Mouse (Mus musculus): ENCODE measurements at regions not wholly inside any gene's neighbourhood (a gene's known extent, or its start where the extent isn't known, plus 50 kb on each side); places are given as distances from the start of the nearest gene placed in this dataset.

DNA sequence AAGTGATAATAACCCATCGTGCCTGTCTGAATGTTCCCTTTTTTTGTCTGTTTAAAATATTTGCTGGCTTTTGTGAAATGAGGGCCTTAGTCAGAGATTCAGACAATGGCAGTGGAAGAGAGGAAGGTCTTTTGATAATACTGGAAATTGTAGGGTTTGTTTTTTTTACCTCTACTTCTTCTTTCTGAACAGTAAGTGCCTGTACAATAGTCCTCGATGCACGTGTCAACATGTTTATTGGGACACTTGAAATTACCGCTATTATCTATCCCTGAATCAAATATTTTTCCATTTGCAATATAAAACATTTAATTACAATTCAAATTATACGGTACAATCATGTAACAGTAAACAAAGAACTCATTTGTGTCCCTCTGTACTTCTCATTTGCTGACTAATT is 733.5 kb downstream of the Fam19a2 start:
- intact Hi-C loops (cut with DNase I; ENCODE audit: low total_unique reads) = no loop called here
- DNase-seq = no peak

DNA sequence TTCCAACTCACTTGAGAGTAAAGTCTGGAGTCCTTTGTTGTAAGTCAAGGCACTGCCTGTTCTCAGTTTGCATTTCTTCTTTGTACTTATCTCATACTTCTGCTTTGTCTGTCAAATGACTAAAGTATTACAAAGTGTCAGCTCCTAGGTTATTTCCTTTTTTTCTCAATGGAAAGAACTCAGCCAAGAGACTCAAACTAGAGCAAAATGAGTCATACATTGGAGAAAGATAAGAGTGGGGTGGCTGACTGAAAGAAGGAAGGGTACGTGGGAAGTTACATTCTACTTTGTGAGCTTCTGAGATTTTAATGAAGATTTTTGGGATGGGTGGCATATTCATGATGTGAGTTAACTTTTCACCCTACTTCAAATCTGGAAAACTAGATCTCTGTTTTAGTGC is 735.2 kb downstream of the Fam19a2 start:
- no peak for DNase-seq
- intact Hi-C loops (cut with DNase I; ENCODE audit: low total_unique reads) = no loop called here

DNA sequence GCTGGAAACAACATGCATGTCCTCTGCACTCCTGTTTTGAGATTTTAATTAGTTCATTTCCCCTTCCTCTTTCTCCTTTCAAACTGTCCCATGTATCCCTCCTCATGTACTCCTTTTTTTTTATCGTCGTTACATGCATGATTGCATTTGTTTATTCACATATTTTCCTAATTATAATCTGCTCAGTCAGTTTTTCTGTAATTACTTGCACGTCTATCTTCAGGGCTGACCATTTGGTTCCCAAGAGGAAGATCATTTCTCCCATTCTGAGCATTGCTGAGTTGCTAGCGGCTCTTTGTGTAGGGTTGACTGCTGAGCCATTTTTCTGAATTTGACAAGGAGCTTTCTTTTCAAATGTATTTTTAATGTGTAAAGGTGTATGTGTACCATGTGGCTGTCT is 781.2 kb downstream of the Fam19a2 start:
- intact Hi-C loops (cut with DNase I; ENCODE audit: low total_unique reads) = no loop called here
- no peak for DNase-seq

DNA sequence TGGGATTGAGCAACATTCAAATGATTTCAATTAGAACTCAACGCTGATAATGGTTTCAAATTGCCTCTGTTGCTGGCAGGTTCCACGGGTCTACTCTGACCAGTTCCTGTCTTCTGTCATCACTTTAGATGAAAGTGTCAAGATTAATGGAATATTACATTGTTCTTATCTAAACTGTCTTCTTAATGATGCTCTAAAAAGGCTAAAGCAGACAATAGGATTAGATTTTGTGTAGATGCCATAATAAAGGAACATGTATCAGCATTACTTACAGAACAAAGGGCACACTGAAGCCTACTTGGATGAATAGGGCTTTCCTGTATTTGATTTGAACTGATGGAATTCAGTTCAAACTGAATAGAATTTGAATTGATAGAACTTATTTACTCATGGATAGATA is 782.0 kb downstream of the Fam19a2 start:
- intact Hi-C loops (cut with DNase I; ENCODE audit: low total_unique reads) = no loop called here

GRCm38 (mm10) chr10:124082756-124083155 is 819.0 kb downstream of the Fam19a2 start:
- intact Hi-C loops (cut with DNase I; ENCODE audit: low total_unique reads) = no loop called here
- DNase-seq = no peak

More for the DNA sequence above, 782.0 kb downstream of the Fam19a2 start:
- no peak for DNase-seq

DNA sequence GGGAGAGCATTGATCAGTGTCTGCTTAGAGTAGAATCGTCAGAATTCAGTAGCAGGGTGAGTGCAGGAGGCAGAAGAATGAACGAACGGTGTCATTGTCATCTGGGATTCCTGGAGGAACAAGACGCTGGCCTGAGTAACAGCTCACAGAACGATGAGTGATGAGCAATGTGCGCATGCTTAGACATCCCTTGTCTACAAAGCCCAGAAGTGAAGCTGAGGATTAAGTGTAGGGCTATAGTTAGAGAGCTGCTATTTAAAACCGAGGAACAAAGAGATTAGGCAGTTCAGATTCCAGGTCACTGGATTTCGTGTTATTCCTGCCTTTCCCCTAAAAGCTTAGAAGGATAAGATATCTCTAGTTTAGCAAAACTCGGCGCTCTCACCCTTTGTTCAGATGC is 826.8 kb downstream of the Fam19a2 start:
- intact Hi-C loops (cut with DNase I; ENCODE audit: low total_unique reads) = no loop called here

DNA sequence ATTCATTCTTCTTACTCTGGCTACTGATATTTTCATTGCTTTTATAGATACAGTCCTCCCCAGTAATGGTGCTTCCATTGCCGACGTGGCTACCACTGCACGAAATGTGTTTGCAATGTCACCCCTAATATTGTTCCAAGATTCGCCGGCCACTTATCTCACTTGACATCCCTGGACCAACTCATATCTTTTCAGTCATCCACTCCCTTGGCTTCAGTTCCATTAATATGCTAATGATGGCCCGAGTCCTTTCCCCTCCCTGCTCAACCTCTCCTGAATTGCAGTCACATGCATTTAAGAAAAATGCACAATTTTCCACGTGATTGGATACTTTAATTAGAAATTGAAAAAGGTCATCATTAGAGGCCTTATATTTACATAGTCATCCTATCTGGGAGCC is 827.6 kb downstream of the Fam19a2 start:
- intact Hi-C loops (cut with DNase I; ENCODE audit: low total_unique reads) = no loop called here

More for the DNA sequence above, 826.8 kb downstream of the Fam19a2 start:
- no peak for DNase-seq

DNA sequence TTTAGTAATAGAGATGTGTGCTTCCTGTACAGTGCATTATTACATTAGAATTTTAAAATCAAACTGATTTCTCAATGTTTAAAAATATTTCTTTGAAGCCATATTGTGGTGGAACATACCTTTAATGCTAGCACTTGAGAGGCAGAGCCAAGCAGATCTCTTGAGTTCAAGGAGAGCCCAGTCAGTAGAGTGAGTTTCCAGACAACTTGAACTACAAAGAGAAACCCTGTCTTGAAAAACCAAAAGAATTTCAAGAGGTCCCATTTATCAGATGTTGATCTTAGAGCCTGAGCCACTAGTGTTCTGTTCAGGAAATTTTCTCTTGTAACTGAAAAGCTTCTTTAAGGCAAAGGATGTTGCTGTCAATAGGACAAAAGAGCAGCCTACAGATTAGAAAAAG is 855.8 kb downstream of the Fam19a2 start:
- intact Hi-C loops (cut with DNase I; ENCODE audit: low total_unique reads) = no loop called here

More for the DNA sequence above, 827.6 kb downstream of the Fam19a2 start:
- no peak for DNase-seq

GRCm38 (mm10) chr10:124138456-124138855 is 874.7 kb downstream of the Fam19a2 start:
- intact Hi-C loops (cut with DNase I; ENCODE audit: low total_unique reads) = no loop called here
- no peak for DNase-seq

More for the DNA sequence above, 855.8 kb downstream of the Fam19a2 start:
- no peak for DNase-seq

DNA sequence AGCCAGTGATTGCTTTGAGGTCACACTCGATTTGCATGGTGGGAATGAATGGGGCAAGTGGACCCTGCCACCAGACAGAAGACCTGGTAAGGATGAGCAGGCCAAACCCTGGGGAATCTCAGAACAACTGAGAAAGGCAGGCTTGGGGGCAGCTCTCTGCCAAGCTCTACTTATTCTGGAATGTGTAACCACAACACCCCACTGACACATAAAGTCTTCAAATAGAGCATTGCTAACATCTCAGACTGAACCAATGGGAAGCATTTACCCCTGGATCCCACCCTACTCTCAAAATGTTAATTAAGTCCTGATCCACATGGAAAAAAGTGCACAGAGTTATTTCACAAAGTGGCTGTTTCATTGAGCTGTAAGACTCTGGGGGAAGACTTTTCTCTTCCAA is 878.5 kb downstream of the Fam19a2 start:
- no peak for DNase-seq
- intact Hi-C loops (cut with DNase I; ENCODE audit: low total_unique reads) = no loop called here

GRCm38 (mm10) chr10:124146751-124147469 is 883.1 kb downstream of the Fam19a2 start:
- no peak for DNase-seq
- intact Hi-C loops (cut with DNase I; ENCODE audit: low total_unique reads) = no loop called here

GRCm38 (mm10) chr10:124163441-124163840 is 899.6 kb downstream of the Fam19a2 start:
- no peak for DNase-seq
- intact Hi-C loops (cut with DNase I; ENCODE audit: low total_unique reads) = no loop called here

GRCm38 (mm10) chr10:124175598-124175997 is 911.8 kb downstream of the Fam19a2 start:
- no peak for DNase-seq
- intact Hi-C loops (cut with DNase I; ENCODE audit: low total_unique reads) = no loop called here

- intact Hi-C loops (cut with DNase I; ENCODE audit: low total_unique reads) = no loop called here
- no peak for DNase-seq
These were observed 944.5 kb downstream of the Fam19a2 start for GRCm38 (mm10) chr10:124208317-124208716.

DNA sequence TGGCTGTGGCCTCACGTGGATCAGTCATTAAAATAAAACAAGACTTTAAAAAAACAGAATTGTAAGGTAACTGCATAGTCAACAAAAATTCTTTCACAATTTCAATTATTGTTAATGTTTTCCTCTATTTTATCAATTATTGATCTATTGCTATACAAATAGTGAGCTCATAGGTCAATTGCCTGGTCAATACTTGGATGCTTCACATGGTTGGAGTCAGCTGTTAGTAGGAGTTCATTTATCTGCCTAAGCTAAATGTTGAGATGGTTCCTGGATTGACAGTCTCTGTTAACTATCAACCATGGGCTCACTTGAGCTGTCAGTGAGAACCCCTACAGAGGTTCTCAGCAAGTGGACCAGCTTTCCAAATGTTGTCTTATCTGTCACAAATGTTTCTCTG is 955.7 kb downstream of the Fam19a2 start:
- DNase-seq = no peak
- intact Hi-C loops (cut with DNase I; ENCODE audit: low total_unique reads) = no loop called here

- intact Hi-C loops (cut with DNase I; ENCODE audit: low total_unique reads) = no loop called here
- DNase-seq = no peak
These were observed 958.3 kb downstream of the Fam19a2 start for GRCm38 (mm10) chr10:124222068-124222467.

- no peak for DNase-seq
- intact Hi-C loops (cut with DNase I; ENCODE audit: low total_unique reads) = no loop called here
These were observed 963.3 kb downstream of the Fam19a2 start for GRCm38 (mm10) chr10:124227061-124227460.

DNA sequence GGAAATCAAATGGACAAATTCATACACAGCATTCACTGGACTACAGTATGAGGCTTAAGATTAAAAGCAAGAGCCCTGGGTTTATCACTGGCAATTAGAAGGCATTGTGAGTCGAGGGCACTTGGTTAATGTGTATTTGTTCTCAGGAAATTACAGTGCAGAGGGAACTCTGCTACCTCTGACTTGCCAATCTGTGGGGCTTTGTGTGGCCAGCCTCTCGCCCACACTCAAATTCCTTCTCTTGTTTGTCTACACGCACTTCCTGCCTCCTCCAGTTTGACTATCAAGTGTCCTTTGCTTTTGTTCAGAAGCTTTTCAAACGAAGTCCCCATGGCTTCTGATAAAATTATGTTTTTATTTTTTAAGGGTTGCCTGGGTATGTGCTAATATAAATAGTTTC is 985.6 kb downstream of the Fam19a2 start:
- intact Hi-C loops (cut with DNase I; ENCODE audit: low total_unique reads) = no loop called here
- DNase-seq = no peak

DNA sequence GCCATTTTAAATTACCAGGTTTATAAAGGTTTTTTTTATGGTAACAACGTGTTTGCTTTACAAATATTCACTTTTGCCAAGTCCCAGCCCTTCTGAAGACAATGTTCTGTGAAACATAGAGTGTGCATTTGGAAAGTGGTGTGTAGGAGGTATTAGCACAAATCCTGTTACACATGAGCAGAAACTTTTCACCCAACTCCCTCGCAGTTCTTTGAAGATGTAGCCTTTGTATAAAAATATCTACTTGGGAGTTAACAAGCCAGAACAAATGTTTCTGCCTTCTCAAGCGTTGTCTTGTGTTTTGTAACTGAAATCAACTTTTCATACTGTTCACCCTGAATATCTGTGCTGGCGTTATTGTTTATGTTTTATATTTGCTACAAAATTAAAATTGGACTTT is 986.2 kb downstream of the Fam19a2 start:
- DNase-seq = no peak
- intact Hi-C loops (cut with DNase I; ENCODE audit: low total_unique reads) = no loop called here

DNA sequence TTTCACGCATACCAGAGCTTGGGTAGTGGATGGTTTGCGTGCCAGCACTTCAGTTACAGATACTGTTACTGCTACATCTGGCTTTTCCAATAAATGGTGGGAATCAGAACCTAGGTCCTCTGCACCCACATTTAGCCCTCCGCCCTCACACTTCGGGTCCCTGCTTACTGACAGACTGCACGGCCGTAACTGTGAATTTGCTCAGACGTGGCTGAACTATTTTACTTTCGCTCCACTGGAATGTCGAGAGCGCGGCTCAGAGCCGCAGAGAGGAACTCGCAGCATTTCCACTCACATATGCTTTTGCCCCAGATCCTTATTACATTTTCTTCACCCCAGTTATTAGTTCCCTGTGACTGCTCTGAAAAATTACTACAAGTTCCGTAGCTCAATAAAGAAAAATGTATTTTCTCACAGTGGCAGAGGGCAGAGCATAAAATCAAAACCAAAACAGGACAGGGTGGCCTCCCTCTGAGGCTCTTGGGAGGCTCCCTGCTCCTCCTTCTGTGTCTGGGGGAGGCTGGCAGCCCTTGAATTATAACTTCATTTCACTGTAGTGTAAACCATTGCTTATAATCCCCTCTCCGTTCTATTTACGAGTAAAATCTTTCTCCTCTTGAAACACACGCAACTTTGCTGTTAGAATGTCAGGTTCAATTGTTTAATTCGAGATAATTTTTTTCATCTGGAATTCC is 1024.7 kb downstream of the Fam19a2 start:
- intact Hi-C loops (cut with DNase I; ENCODE audit: low total_unique reads) = no loop called here
- DNase-seq = peak; percentile 3

- no peak for DNase-seq
- intact Hi-C loops (cut with DNase I; ENCODE audit: low total_unique reads) = no loop called here
These were observed 1033.4 kb downstream of the Fam19a2 start for GRCm38 (mm10) chr10:124297198-124297677.

Data from gastrocnemius, postnatal 14 days (tissue).